Mouse (Mus musculus) liver, embryonic 13.5 days (tissue): ENCODE data around the gene Prr29. TPM values are rescaled to one million over a fixed set of nuclear protein-coding genes. Genes with fewer than 3 reads are reported as not detected.

ENCODE experiments used
- ATAC-seq: fragments of 200-750 bp; cut with Nextera tagmentation; 2 replicates; pipeline ENCODE4 v1.8.0; 2017; ENCODE audit warnings: low read depth, mild to moderate bottlenecking, moderate number of reproducible peaks, moderate library complexity
- DNase-seq: peaks from one replicate; pipeline ENCODE4 v3.0.0; 2022
- H3K27ac ChIP-seq: fragments of 300-500 bp; sonication (generic); 2 replicates; pipeline ENCODE4 v1.5.1; 2015; ENCODE audit warnings: moderate library complexity, mild to moderate bottlenecking, inconsistent platforms
- H3K27me3 ChIP-seq: fragments of 300-500 bp; sonication (generic); 2 replicates; pipeline ENCODE4 v1.6.1; 2015; ENCODE audit warnings: mild to moderate bottlenecking, inconsistent platforms
- H3K36me3 ChIP-seq: fragments of 300-500 bp; sonication (generic); 2 replicates; pipeline ENCODE4 v1.6.1; 2015; ENCODE audit warnings: mild to moderate bottlenecking, inconsistent platforms
- H3K4me1 ChIP-seq: fragments of 300-500 bp; sonication (generic); replicated peaks from 2 replicates; pipeline ENCODE4 v1.6.1; 2015; ENCODE audit warnings: inconsistent platforms
- H3K4me2 ChIP-seq: fragments of 300-500 bp; sonication (generic); 2 replicates; pipeline ENCODE4 v1.6.1; 2015; ENCODE audit warnings: inconsistent platforms, mild to moderate bottlenecking, moderate library complexity
- H3K4me3 ChIP-seq: fragments of 300-500 bp; sonication (generic); replicated peaks from 2 replicates; pipeline ENCODE4 v1.5.1; 2015; ENCODE audit warnings: mild to moderate bottlenecking, inconsistent platforms
- H3K9ac ChIP-seq: fragments of 300-500 bp; sonication (generic); 2 replicates; pipeline ENCODE4 v1.6.1; 2015; ENCODE audit warnings: mild to moderate bottlenecking, inconsistent platforms
- H3K9me3 ChIP-seq: fragments of 300-500 bp; sonication (generic); replicated peaks from 2 replicates; pipeline ENCODE4 v1.6.1; 2016; ENCODE audit warnings: inconsistent platforms
- WGBS: fragments of 180-500 bp; shearing (Covaris S2); methylation state at CpG from one replicate; pipeline ENCODE4 v1.1.7; 2015; ENCODE audit not compliant: insufficient replicate concordance; 5-methylcytosine and 5-hydroxymethylcytosine counted together
- polyA plus RNA-seq: library from polyadenylated mRNA; unstranded; fragments of >200 nt; fragmentation: Nextera tagmentation; extraction: Ambion mirVana; gene quantifications from 2 replicates; pipeline ENCODE4 v1.2.1, GENCODE M21; 2015

The Prr29 gene
- polyA plus RNA-seq: not detected in 2 replicates

- 44% methylated on average over 10 of the region's 10 CpGs for WGBS
- Histone ChIP-seq H3K4me1 (peaks cover 12% of the 10 kb centered on the region), H3K36me3 (no peaks in the 10 kb centered on the region), H3K4me3 (no peak within 1 kb of the TSS), H3K9me3 (no peaks in the 10 kb centered on the region), H3K4me2 (no peak within 1 kb of the TSS), H3K27ac (no peak within 1 kb of the TSS), H3K27me3 (no peaks in the 10 kb centered on the region), H3K9ac (no peak within 1 kb of the TSS)
- DNase-seq (no peak), ATAC-seq (no peak)
These were observed at the start of gene Prr29 for GRCm38 (mm10) chr11:106365366-106365765. Prr29 (plus strand) TSS chr11:106365472.

- H3K9ac ChIP-seq: no peak overlapping the region
- ATAC-seq (no peak), DNase-seq (no peak)
- H3K27ac ChIP-seq: no peak overlapping the region
- H3K4me2 ChIP-seq: no peak overlapping the region
- no peaks in the 10 kb centered on the region for H3K36me3 ChIP-seq
- H3K4me3 ChIP-seq: no peak overlapping the region
- H3K27me3 ChIP-seq: no peaks in the 10 kb centered on the region
- H3K4me1 ChIP-seq: peaks cover 17% of the 10 kb centered on the region
- H3K9me3 ChIP-seq: no peaks in the 10 kb centered on the region
- 61% methylated on average over 1 of the region's 1 CpGs for WGBS
These were observed 48.9 kb upstream of the Prr29 start for GRCm38 (mm10) chr11:106316416-106316815.

GRCm38 (mm10) chr11:106317801-106318200, 47.5 kb upstream of the Prr29 start:
- H3K36me3 ChIP-seq: no peaks in the 10 kb centered on the region
- no peak overlapping the region for H3K4me3 ChIP-seq
- H3K9ac ChIP-seq: no peak overlapping the region
- WGBS: 56% methylated on average over 7 of the region's 7 CpGs
- no peak overlapping the region for H3K4me2 ChIP-seq
- H3K27me3 ChIP-seq: no peaks in the 10 kb centered on the region
- ATAC-seq: no peak
- H3K4me1 ChIP-seq: peaks cover 17% of the 10 kb centered on the region
- no peak overlapping the region for H3K27ac ChIP-seq
- no peak for DNase-seq
- no peaks in the 10 kb centered on the region for H3K9me3 ChIP-seq

GRCm38 (mm10) chr11:106318406-106319366, 46.6 kb upstream of the Prr29 start:
- no peak overlapping the region for H3K9ac ChIP-seq
- H3K4me3 ChIP-seq: no peak overlapping the region
- no peak for ATAC-seq
- H3K9me3 ChIP-seq: no peaks in the 10 kb centered on the region
- H3K27ac ChIP-seq: no peak overlapping the region
- no peak overlapping the region for H3K4me2 ChIP-seq
- no peaks in the 10 kb centered on the region for H3K27me3 ChIP-seq
- no peak for DNase-seq
- WGBS: 44% methylated on average over 21 of the region's 21 CpGs
- peaks cover 11% of the 10 kb centered on the region for H3K4me1 ChIP-seq
- no peaks in the 10 kb centered on the region for H3K36me3 ChIP-seq

- no peak overlapping the region for H3K4me2 ChIP-seq
- DNase-seq (no peak), ATAC-seq (no peak)
- no peak overlapping the region for H3K9ac ChIP-seq
- 76% methylated on average over 5 of the region's 5 CpGs for WGBS
- H3K36me3 ChIP-seq: no peaks in the 10 kb centered on the region
- no peaks in the 10 kb centered on the region for H3K27me3 ChIP-seq
- no peaks in the 10 kb centered on the region for H3K9me3 ChIP-seq
- no peak overlapping the region for H3K4me3 ChIP-seq
- peaks cover 26% of the 10 kb centered on the region for H3K4me1 ChIP-seq
- no peak overlapping the region for H3K27ac ChIP-seq
These were observed 40.4 kb upstream of the Prr29 start for GRCm38 (mm10) chr11:106324858-106325257.

- Histone ChIP-seq H3K4me1 (peaks cover 26% of the 10 kb centered on the region), H3K9ac (no peak overlapping the region)
- no peak for ATAC-seq
These were observed 39.6 kb upstream of the Prr29 start for GRCm38 (mm10) chr11:106325566-106326206.

GRCm38 (mm10) chr11:106326475-106326874, 38.8 kb upstream of the Prr29 start:
- no peaks in the 10 kb centered on the region for H3K36me3 ChIP-seq
- no peak for DNase-seq
- no peak overlapping the region for H3K27ac ChIP-seq
- no peak overlapping the region for H3K9ac ChIP-seq
- H3K4me3 ChIP-seq: no peak overlapping the region
- no peak overlapping the region for H3K4me2 ChIP-seq
- no peak for ATAC-seq
- H3K27me3 ChIP-seq: no peaks in the 10 kb centered on the region
- H3K4me1 ChIP-seq: peaks cover 26% of the 10 kb centered on the region
- 48% methylated on average over 8 of the region's 8 CpGs for WGBS
- no peaks in the 10 kb centered on the region for H3K9me3 ChIP-seq

More at GRCm38 (mm10) chr11:106325566-106326206, 39.6 kb upstream of the Prr29 start:
- Histone ChIP-seq H3K27ac (no peak overlapping the region), H3K4me2 (no peak overlapping the region), H3K9me3 (no peaks in the 10 kb centered on the region), H3K4me3 (no peak overlapping the region), H3K27me3 (no peaks in the 10 kb centered on the region), H3K36me3 (no peaks in the 10 kb centered on the region)
- 55% methylated on average over 8 of the region's 8 CpGs for WGBS
- DNase-seq: no peak

GRCm38 (mm10) chr11:106328521-106328920, 36.8 kb upstream of the Prr29 start:
- Histone ChIP-seq H3K4me2 (no peak overlapping the region), H3K27me3 (no peaks in the 10 kb centered on the region), H3K9ac (no peak overlapping the region), H3K4me1 (peaks cover 26% of the 10 kb centered on the region), H3K36me3 (no peaks in the 10 kb centered on the region), H3K4me3 (no peak overlapping the region), H3K9me3 (no peaks in the 10 kb centered on the region), H3K27ac (no peak overlapping the region)
- no peak for DNase-seq
- ATAC-seq: no peak
- WGBS: 49% methylated on average over 5 of the region's 5 CpGs

- Histone ChIP-seq H3K9me3 (no peaks in the 10 kb centered on the region), H3K4me1 (peaks cover 26% of the 10 kb centered on the region), H3K4me3 (no peak overlapping the region), H3K9ac (no peak overlapping the region), H3K36me3 (no peaks in the 10 kb centered on the region), H3K27me3 (no peaks in the 10 kb centered on the region), H3K27ac (no peak overlapping the region), H3K4me2 (no peak overlapping the region)
- ATAC-seq (0 out of 2 replicates have a peak, but pooled peaks have one; percentile 11), DNase-seq (no peak)
- WGBS: 18% methylated on average over 6 of the region's 6 CpGs
These were observed 36.1 kb upstream of the Prr29 start for GRCm38 (mm10) chr11:106329128-106329527.

GRCm38 (mm10) chr11:106329682-106330081, 35.6 kb upstream of the Prr29 start:
- no peak overlapping the region for H3K4me2 ChIP-seq
- H3K36me3 ChIP-seq: no peaks in the 10 kb centered on the region
- H3K4me1 ChIP-seq: peaks cover 23% of the 10 kb centered on the region
- H3K9ac ChIP-seq: no peak overlapping the region
- H3K4me3 ChIP-seq: no peak overlapping the region
- ATAC-seq (no peak), DNase-seq (no peak)
- H3K27me3 ChIP-seq: no peaks in the 10 kb centered on the region
- WGBS: 37% methylated on average over 7 of the region's 7 CpGs
- no peaks in the 10 kb centered on the region for H3K9me3 ChIP-seq
- H3K27ac ChIP-seq: no peak overlapping the region

- Histone ChIP-seq H3K9me3 (no peaks in the 10 kb centered on the region), H3K27ac (no peak overlapping the region), H3K4me3 (no peak overlapping the region), H3K9ac (no peak overlapping the region), H3K27me3 (no peaks in the 10 kb centered on the region), H3K36me3 (no peaks in the 10 kb centered on the region), H3K4me1 (peaks cover 13% of the 10 kb centered on the region), H3K4me2 (no peak overlapping the region)
- DNase-seq (no peak), ATAC-seq (no peak)
- WGBS: 48% methylated on average over 4 of the region's 4 CpGs
These were observed 32.8 kb upstream of the Prr29 start for GRCm38 (mm10) chr11:106332458-106332857.
